In the genomic region with DNA sequence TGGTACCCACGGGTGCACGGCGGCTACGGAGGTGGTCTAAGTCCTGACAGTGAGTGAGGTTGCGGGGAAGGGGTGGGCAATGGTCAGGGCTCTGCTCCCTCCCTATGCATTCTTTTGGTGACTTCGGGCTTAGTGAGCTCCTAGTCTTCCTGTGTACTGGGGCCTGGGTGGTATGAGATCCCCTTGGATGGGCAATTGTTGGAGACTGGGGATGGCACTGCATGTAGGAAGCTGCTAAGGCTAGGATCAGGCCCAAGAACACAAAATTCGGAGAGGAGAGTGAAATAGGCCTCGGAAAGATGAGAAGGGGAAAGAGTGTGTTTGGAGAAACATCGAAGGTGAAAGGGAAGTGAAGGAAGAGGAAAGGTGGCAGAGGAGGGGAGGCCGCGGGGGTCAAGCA, we compare ENCODE assay signal across 12 mouse cellular contexts. TPM values are rescaled to one million over a fixed set of nuclear protein-coding genes. Genes with fewer than 3 reads are reported as not detected.
A peak's percentile ranks its signal among the peaks of the same experiment; 100 is the strongest.
DNase-seq lines count a peak whose midpoint lies in the region; ATAC-seq and TF ChIP-seq lines count a peak whose summit lies in the region.
"Had no signal": no experiment of that assay in that cellular context is flagged by ENCODE, and none has a peak within 500 bp of the region (broad histone marks: within the 10 kb centered on the region; RNA-seq: fewer than 3 reads in every experiment).

No protein-coding gene starts in this region.

- H3K4me3 ChIP-seq in heart, embryonic 13.5 days: peak overlapping the region; percentile 60
- H3K4me3 ChIP-seq in E14TG2a.4 (replicated peaks; ENCODE audit: low read length): peak overlapping the region; percentile 80; the same call in 1 of the 2 replicates
- peak overlapping the region; percentile 54 for H3K4me3 ChIP-seq in forebrain, embryonic 12.5 days (replicated peaks)
- H3K4me3 ChIP-seq in midbrain, embryonic 11.5 days (ENCODE audit: low read depth, low read length): 0 out of 2 replicates have a peak overlapping the region, but pooled peaks have one; percentile 50

- H3K9ac ChIP-seq in heart, embryonic 13.5 days: no peak overlapping the region
- no peak overlapping the region for H3K9ac ChIP-seq in forebrain, embryonic 12.5 days
- no peak overlapping the region for H3K9ac ChIP-seq in midbrain, embryonic 11.5 days (ENCODE audit: low read length)

- peak overlapping the region; percentile 75; the same call in 1 of the 2 replicates for H3K4me2 ChIP-seq in heart, embryonic 13.5 days
- peak overlapping the region; percentile 75 for H3K4me2 ChIP-seq in forebrain, embryonic 12.5 days
- H3K4me2 ChIP-seq in midbrain, embryonic 11.5 days: no peak overlapping the region

- H3K27ac ChIP-seq in heart, embryonic 13.5 days (replicated peaks): no peak overlapping the region
- H3K27ac ChIP-seq in forebrain, embryonic 12.5 days: no peak overlapping the region
- H3K27ac ChIP-seq in midbrain, embryonic 11.5 days (ENCODE audit: low read depth, low read length): no peak overlapping the region

- ATAC-seq in heart, embryonic 13.5 days (ENCODE audit: extremely low read depth, insufficient number of reproducible peaks, low FRiP score, low TSS enrichment): no peak
- ATAC-seq in forebrain, embryonic 12.5 days (ENCODE audit: low FRiP score): no peak
- ATAC-seq in midbrain, embryonic 11.5 days (ENCODE audit: low FRiP score): no peak
- ATAC-seq in frontal cortex, adult (ENCODE audit: low TSS enrichment): no peak
- no peak for ATAC-seq in granulocyte monocyte progenitor cell, adult 5-6 weeks (replicated peaks; ENCODE audit: poor library complexity, severe bottlenecking)

- 4% methylated on average over 11 of the region's 11 CpGs for WGBS in heart, embryonic 13.5 days
- WGBS in forebrain, embryonic 12.5 days: 3% methylated on average over 11 of the region's 11 CpGs
- WGBS in midbrain, embryonic 11.5 days: 3% methylated on average over 11 of the region's 11 CpGs

- no peaks in the 10 kb centered on the region for H3K36me3 ChIP-seq in heart, embryonic 13.5 days
- H3K36me3 ChIP-seq in E14TG2a.4 (ENCODE audit: insufficient read depth, low read length): no peaks in the 10 kb centered on the region
- no peaks in the 10 kb centered on the region for H3K36me3 ChIP-seq in forebrain, embryonic 12.5 days (replicated peaks)
- H3K36me3 ChIP-seq in midbrain, embryonic 11.5 days (ENCODE audit: control insufficient read depth, insufficient read depth, low read length): no peaks in the 10 kb centered on the region

- H3K4me1 ChIP-seq in heart, embryonic 13.5 days: peaks cover 27% of the 10 kb centered on the region
- H3K4me1 ChIP-seq in E14TG2a.4 (replicated peaks; ENCODE audit: low read depth, low read length): peaks cover 17% of the 10 kb centered on the region
- peaks cover 27% of the 10 kb centered on the region for H3K4me1 ChIP-seq in forebrain, embryonic 12.5 days
- peaks cover 12% of the 10 kb centered on the region for H3K4me1 ChIP-seq in midbrain, embryonic 11.5 days (ENCODE audit: control insufficient read depth, insufficient read depth, low read length)

- peaks cover 100% of the 10 kb centered on the region for H3K27me3 ChIP-seq in heart, embryonic 13.5 days (replicated peaks)
- peaks cover 98% of the 10 kb centered on the region for H3K27me3 ChIP-seq in E14TG2a.4 (ENCODE audit: insufficient read depth, low read length)
- peaks cover 100% of the 10 kb centered on the region for H3K27me3 ChIP-seq in forebrain, embryonic 12.5 days
- peaks cover 100% of the 10 kb centered on the region for H3K27me3 ChIP-seq in midbrain, embryonic 11.5 days (ENCODE audit: control insufficient read depth, insufficient read depth, low read length)

- no peak for DNase-seq in heart, adult 8-10 months (ENCODE audit: low spot score)
- DNase-seq in midbrain, embryonic 11.5 days (ENCODE audit: low spot score, missing footprints): peak; percentile 91
- no peak for DNase-seq in right cerebral cortex, postnatal 25 days
- DNase-seq: gastrocnemius, postnatal 36 days; kidney, postnatal 14 days had no signal

- H3K9me3 ChIP-seq in heart, embryonic 13.5 days: no peaks in the 10 kb centered on the region
- H3K9me3 ChIP-seq in E14TG2a.4 (ENCODE audit: low read length): no peaks in the 10 kb centered on the region; the same call in 1 of the 2 replicates
- H3K9me3 ChIP-seq in forebrain, embryonic 12.5 days: no peaks in the 10 kb centered on the region
- no peaks in the 10 kb centered on the region for H3K9me3 ChIP-seq in midbrain, embryonic 11.5 days (ENCODE audit: control insufficient read depth, low read length)

- TF ChIP-seq CTCF in E14TG2a.4 (conservative IDR thresholded peaks at IDR 0.05; ENCODE audit: low read length): no peak

RNA-seq across cellular contexts. Expression of a gene that starts 0.5 kb away (rescaled TPM):
- polyA plus RNA-seq in heart, embryonic 13.5 days (2015; fragmentation: Nextera tagmentation; extraction: Ambion mirVana): 0.13 TPM in 1 of 2 replicates, not detected in the other
- total RNA-seq in heart, adult 8-10 months (2022): not detected
- 0.51 and 0.86 TPM in 2 replicates for polyA plus RNA-seq in forebrain, embryonic 12.5 days (2016; fragmentation: Nextera tagmentation; extraction: Ambion mirVana)
- polyA plus RNA-seq in midbrain, embryonic 11.5 days (2014; fragmentation: Nextera tagmentation; extraction: Ambion mirVana): 0.10 TPM in 1 of 2 replicates, not detected in the other
- total RNA-seq in granulocyte monocyte progenitor cell, adult 5-6 weeks (2014; fragmentation: Nextera tagmentation): not detected in 2 replicates
- not detected in 2 replicates for total RNA-seq in granulocyte monocyte progenitor cell, adult 5-6 weeks (2017)
- total RNA-seq: gastrocnemius, postnatal 36 days; liver, adult 2 months had no signal
- polyA plus RNA-seq: cortical plate, adult 2 months; liver, adult 2 months had no signal
